8 mouse cellular contexts compared by ENCODE assay signal in genomic region chr7:46204046-46204471, GRCm38 (mm10). TPM values are rescaled to one million over a fixed set of nuclear protein-coding genes. Genes with fewer than 3 reads are reported as not detected.
DNase-seq lines count a peak whose midpoint lies in the region; ATAC-seq and TF ChIP-seq lines count a peak whose summit lies in the region.

No protein-coding gene starts in this region.

- H3K4me3 ChIP-seq in kidney, embryonic 16.5 days (ENCODE audit: low read length): no peak overlapping the region
- no peak overlapping the region for H3K4me3 ChIP-seq in cortical plate, adult 2 months (ENCODE audit: insufficient read depth, low read length)
- no peak overlapping the region for H3K4me3 ChIP-seq in neural tube, embryonic 14.5 days (ENCODE audit: low read depth, low read length)

- no peak overlapping the region for H3K4me2 ChIP-seq in kidney, embryonic 16.5 days (replicated peaks; ENCODE audit: low read depth, low read length)
- no peak overlapping the region for H3K4me2 ChIP-seq in neural tube, embryonic 14.5 days (ENCODE audit: low read depth, low read length)

- no peaks in the 10 kb centered on the region for H3K36me3 ChIP-seq in kidney, embryonic 16.5 days (ENCODE audit: insufficient read depth, low read length)
- H3K36me3 ChIP-seq in neural tube, embryonic 14.5 days (ENCODE audit: control insufficient read depth, insufficient read depth, low read length): no peaks in the 10 kb centered on the region

- no peak for ATAC-seq in kidney, embryonic 16.5 days (ENCODE audit: low FRiP score, low TSS enrichment)
- peak; percentile 45; the same call in 1 of the 2 replicates for ATAC-seq in neural tube, embryonic 14.5 days (ENCODE audit: low read depth)

- intact Hi-C loops in gastrocnemius, postnatal 14 days (cut with DNase I; ENCODE audit: low total_unique reads): loop anchor here (5.0 kb wide), 1 partner anchor 107 kb away; no protein-coding TSS in a partner anchor
- intact Hi-C loops in left cerebral cortex, postnatal 10 days (cut with DNase I): loop anchor here (2.0 kb wide), 1 partner anchor 105 kb away; no protein-coding TSS in a partner anchor

- no peak overlapping the region for H3K27ac ChIP-seq in kidney, embryonic 16.5 days (ENCODE audit: low read length)
- H3K27ac ChIP-seq in cortical plate, adult 2 months (ENCODE audit: insufficient read depth, low read length): no peak overlapping the region
- H3K27ac ChIP-seq in neural tube, embryonic 14.5 days (ENCODE audit: low read depth, low read length): no peak overlapping the region

- WGBS in kidney, embryonic 16.5 days: 29% methylated on average over 11 of the region's 11 CpGs
- WGBS in neural tube, embryonic 14.5 days: 52% methylated on average over 11 of the region's 11 CpGs

- no peak overlapping the region for H3K9ac ChIP-seq in kidney, embryonic 16.5 days (replicated peaks; ENCODE audit: low read length)
- no peak overlapping the region for H3K9ac ChIP-seq in neural tube, embryonic 14.5 days (replicated peaks; ENCODE audit: low read depth, low read length)

- peak; percentile 46 for TF ChIP-seq CTCF in cortical plate, adult 2 months (IDR thresholded peaks at IDR 0.05; ENCODE audit: extremely low read depth, insufficient read depth, low read length)

- peak; percentile 37 for DNase-seq in kidney, postnatal 14 days
- peak; percentile 59 for DNase-seq in T-cell, adult 2 months (ENCODE audit: low spot score)
- DNase-seq in gastrocnemius, postnatal 14 days: peak; percentile 34
- DNase-seq in left cerebral cortex, postnatal 10 days (ENCODE audit: extremely low spot score in 1 of 2, low spot score in 2 of 2): peak; percentile 43 to 56
- DNase-seq in ovary, postnatal 10 days (ENCODE audit: low spot score): no peak

- H3K9me3 ChIP-seq in kidney, embryonic 16.5 days (ENCODE audit: low read length): no peaks in the 10 kb centered on the region
- H3K9me3 ChIP-seq in neural tube, embryonic 14.5 days (ENCODE audit: control insufficient read depth, low read length): no peaks in the 10 kb centered on the region

- no peaks in the 10 kb centered on the region for H3K27me3 ChIP-seq in kidney, embryonic 16.5 days (ENCODE audit: insufficient read depth, low read length)
- H3K27me3 ChIP-seq in neural tube, embryonic 14.5 days (ENCODE audit: control insufficient read depth, insufficient read depth, low read length): no peaks in the 10 kb centered on the region

- no peaks in the 10 kb centered on the region; the same call in 1 of the 2 replicates for H3K4me1 ChIP-seq in kidney, embryonic 16.5 days (ENCODE audit: insufficient read depth, low read length)
- no peaks in the 10 kb centered on the region for H3K4me1 ChIP-seq in cortical plate, adult 2 months (ENCODE audit: control insufficient read depth, insufficient read depth, low read length)
- no peaks in the 10 kb centered on the region for H3K4me1 ChIP-seq in neural tube, embryonic 14.5 days (ENCODE audit: control insufficient read depth, insufficient read depth, low read length)

- TF ChIP-seq POLR2A in cortical plate, adult 2 months (IDR thresholded peaks at IDR 0.05; ENCODE audit: extremely low read depth, insufficient read depth, low read length): no peak

RNA-seq across cellular contexts. Expression of gene Abcc8, which starts 24.2 kb away (rescaled TPM):
- 2.6 and 3.5 TPM in 2 replicates for polyA plus RNA-seq in kidney, embryonic 16.5 days (2015; fragmentation: Nextera tagmentation; extraction: Ambion mirVana)
- polyA plus RNA-seq in cortical plate, adult 2 months (2012; rRNA removed): 29.1 and 31.5 TPM in 2 replicates
- 1 to 10 TPM; 3.5 to 4.6 TPM for total RNA-seq in gastrocnemius, postnatal 14 days (2021)
- total RNA-seq in left cerebral cortex, postnatal 10 days (2021): 10 to 100 TPM; 28.8 to 31.1 TPM
- 12.4 and 15.7 TPM in 2 replicates for polyA plus RNA-seq in neural tube, embryonic 14.5 days (2014; fragmentation: Nextera tagmentation; extraction: Ambion mirVana)

RNA-seq across cellular contexts. Expression of gene Ush1c, which starts 34.2 kb away (rescaled TPM):
- 23.9 and 26.1 TPM in 2 replicates for polyA plus RNA-seq in kidney, embryonic 16.5 days (2015; fragmentation: Nextera tagmentation; extraction: Ambion mirVana)
- 0.15 and 0.29 TPM in 2 replicates for polyA plus RNA-seq in cortical plate, adult 2 months (2012; rRNA removed)
- 1 to 10 TPM; 2.2 to 3.0 TPM for total RNA-seq in gastrocnemius, postnatal 14 days (2021)
- under 1 TPM in 1 of 2 experiments, not detected in 1; 0.16 TPM for total RNA-seq in left cerebral cortex, postnatal 10 days (2021)
- polyA plus RNA-seq in neural tube, embryonic 14.5 days (2014; fragmentation: Nextera tagmentation; extraction: Ambion mirVana): 1.3 and 1.6 TPM in 2 replicates

RNA-seq across cellular contexts. Expression of gene Otog, which starts 36.7 kb away (rescaled TPM):
- polyA plus RNA-seq in kidney, embryonic 16.5 days (2015; fragmentation: Nextera tagmentation; extraction: Ambion mirVana): 0.05 and 0.08 TPM in 2 replicates
- 0.10 and 0.13 TPM in 2 replicates for polyA plus RNA-seq in cortical plate, adult 2 months (2012; rRNA removed)
- under 1 TPM; 0.31 to 0.33 TPM for total RNA-seq in gastrocnemius, postnatal 14 days (2021)
- under 1 TPM; 0.26 to 0.34 TPM for total RNA-seq in left cerebral cortex, postnatal 10 days (2021)
- polyA plus RNA-seq in neural tube, embryonic 14.5 days (2014; fragmentation: Nextera tagmentation; extraction: Ambion mirVana): not detected in 2 replicates
